Mouse (Mus musculus) kidney, adult 10 weeks (tissue): ENCODE data around the gene Pla2g6. TPM values are rescaled to one million over a fixed set of nuclear protein-coding genes. Genes with fewer than 3 reads are reported as not detected.

ENCODE experiments used
- polyA plus RNA-seq: library from polyadenylated mRNA; stranded (reverse); fragments of 350-450 nt; fragmentation: Illumina TruSeq; extraction: RNeasy Lipid Tissue Mini Kit (QIAGEN cat#74804); gene quantifications from one replicate; pipeline ENCODE4 v1.2.3, GENCODE M21; 2014; ENCODE audit warnings: low read depth, low replicate concordance

Pla2g6 gene
- 0.53 TPM for polyA plus RNA-seq

GRCm38 (mm10) chr15:79328058-79328938 is at the start of gene Pla2g6:
Gene Pla2g6, minus strand, starts transcription at chr15:79328390.

GRCm38 (mm10) chr15:79346051-79346793 is 18.0 kb upstream of the Pla2g6 start, which contains the start of gene Maff:
Gene Maff, plus strand, starts transcription at chr15:79346621.

GRCm38 (mm10) chr15:79285399-79285798 is 42.8 kb downstream of the Pla2g6 start, which contains the start of gene Baiap2l2:
Gene Baiap2l2, minus strand, starts transcription at chr15:79285537.

GRCm38 (mm10) chr15:79254661-79255060 is 73.5 kb downstream of the Pla2g6 start, which contains the start of gene Slc16a8:
Gene Slc16a8, minus strand, starts transcription at chr15:79254761.

Other genes starting within 250 kb of the Pla2g6 start
- gene Micall1, start 219.5 kb downstream of the Pla2g6 start, polyA plus RNA-seq: 9.9 TPM
- gene Polr2f, start 187.4 kb downstream of the Pla2g6 start, polyA plus RNA-seq: not detected
- 3.8 TPM for gene 1700088E04Rik, start 187.1 kb downstream of the Pla2g6 start, polyA plus RNA-seq
- gene Sox10, start 163.2 kb downstream of the Pla2g6 start, polyA plus RNA-seq: not detected
- 7.5 TPM for gene Pick1, start 99.2 kb downstream of the Pla2g6 start, polyA plus RNA-seq
- 1.1 TPM for gene Gm49486, start 99.0 kb downstream of the Pla2g6 start, polyA plus RNA-seq
- gene Slc16a8, start 73.6 kb downstream of the Pla2g6 start, polyA plus RNA-seq: not detected
- gene Baiap2l2, start 42.9 kb downstream of the Pla2g6 start, polyA plus RNA-seq: 2.9 TPM
- 0.32 TPM for gene Maff, start 18.2 kb upstream of the Pla2g6 start, polyA plus RNA-seq
- gene Tmem184b, start 75.2 kb upstream of the Pla2g6 start, polyA plus RNA-seq: 3.4 TPM
- gene Csnk1e, start 127.2 kb upstream of the Pla2g6 start, polyA plus RNA-seq: 3.3 TPM
- not detected for gene Kcnj4, start 176.9 kb upstream of the Pla2g6 start, polyA plus RNA-seq
- 2.7 TPM for gene Kdelr3, start 188.0 kb upstream of the Pla2g6 start, polyA plus RNA-seq
- 173 TPM for gene Ddx17, start 218.4 kb upstream of the Pla2g6 start, polyA plus RNA-seq